Mouse (Mus musculus): ENCODE measurements around the gene Zfp467.

- TF ChIP-seq CTCF (IDR thresholded peaks at IDR 0.05), result no peak
- TF ChIP-seq EP300 (IDR thresholded peaks at IDR 0.05), result no peak
Observed at GRCm38 (mm10) chr6:48415636-48416035, 30.0 kb downstream of the Zfp467 start.

Data from lung, postnatal 0 days (tissue).